Comparison of ENCODE assay signal across 13 mouse cellular contexts in the genomic region with DNA sequence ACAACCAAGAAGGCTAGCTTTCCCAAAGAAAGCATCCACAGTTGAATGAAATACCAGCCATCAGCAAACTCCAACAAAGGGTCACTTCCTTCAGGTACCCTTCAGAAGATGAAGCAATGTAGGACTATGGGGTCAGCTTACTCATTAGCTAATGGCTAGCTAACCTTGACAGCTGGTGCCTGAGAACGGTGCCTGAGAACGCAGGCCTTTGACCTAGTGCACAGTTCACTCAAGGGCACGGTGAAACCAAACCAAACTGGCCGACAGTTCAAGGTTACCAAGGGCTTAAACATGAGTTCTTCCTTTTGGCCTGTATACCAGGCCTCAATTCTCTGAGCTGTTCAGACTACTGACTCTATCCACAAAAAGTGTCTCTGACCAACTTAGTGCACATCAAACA.
DNase-seq lines count a peak whose midpoint lies in the region; ATAC-seq and TF ChIP-seq lines count a peak whose summit lies in the region.
"Had no signal": no experiment of that assay in that cellular context is flagged by ENCODE, and none has a peak within 500 bp of the region (broad histone marks: within the 10 kb centered on the region; RNA-seq: fewer than 3 reads in every experiment).

No protein-coding gene starts in this region.

- H3K27me3 ChIP-seq in stomach, embryonic 15.5 days (replicated peaks) = no peaks in the 10 kb centered on the region
- no peaks in the 10 kb centered on the region for H3K27me3 ChIP-seq in stomach, postnatal 0 days (ENCODE audit: control insufficient read depth, insufficient read depth, low read length)
- H3K27me3 ChIP-seq in kidney, embryonic 14.5 days (ENCODE audit: control insufficient read depth, insufficient read depth, low read length) = no peaks in the 10 kb centered on the region
- no peaks in the 10 kb centered on the region for H3K27me3 ChIP-seq in limb, embryonic 13.5 days
- H3K27me3 ChIP-seq in hindbrain, embryonic 13.5 days = no peaks in the 10 kb centered on the region
- H3K27me3 ChIP-seq: heart, embryonic 15.5 days had no signal

- no peaks in the 10 kb centered on the region for H3K36me3 ChIP-seq in stomach, embryonic 15.5 days
- no peaks in the 10 kb centered on the region for H3K36me3 ChIP-seq in stomach, postnatal 0 days (ENCODE audit: control insufficient read depth, insufficient read depth, low read length)
- peaks cover 17% of the 10 kb centered on the region; the same call in 1 of the 2 replicates for H3K36me3 ChIP-seq in kidney, embryonic 14.5 days (ENCODE audit: control insufficient read depth, insufficient read depth, low read length)
- peaks cover 20% of the 10 kb centered on the region for H3K36me3 ChIP-seq in limb, embryonic 13.5 days
- H3K36me3 ChIP-seq in hindbrain, embryonic 13.5 days = peaks cover 7% of the 10 kb centered on the region
- H3K36me3 ChIP-seq: heart, embryonic 15.5 days had no signal

- no peaks in the 10 kb centered on the region for H3K9me3 ChIP-seq in stomach, embryonic 15.5 days
- H3K9me3 ChIP-seq in stomach, postnatal 0 days (ENCODE audit: control insufficient read depth, low read length) = no peaks in the 10 kb centered on the region
- no peaks in the 10 kb centered on the region for H3K9me3 ChIP-seq in kidney, embryonic 14.5 days (ENCODE audit: control insufficient read depth, low read length)
- H3K9me3 ChIP-seq in limb, embryonic 13.5 days = no peaks in the 10 kb centered on the region
- H3K9me3 ChIP-seq in hindbrain, embryonic 13.5 days = no peaks in the 10 kb centered on the region
- H3K9me3 ChIP-seq: heart, embryonic 15.5 days had no signal

- no peak overlapping the region for H3K4me2 ChIP-seq in stomach, embryonic 15.5 days
- no peak overlapping the region for H3K4me2 ChIP-seq in stomach, postnatal 0 days (replicated peaks; ENCODE audit: low read depth)
- H3K4me2 ChIP-seq in kidney, embryonic 14.5 days (replicated peaks; ENCODE audit: low read depth, low read length) = no peak overlapping the region
- no peak overlapping the region for H3K4me2 ChIP-seq in limb, embryonic 13.5 days (replicated peaks)
- no peak overlapping the region for H3K4me2 ChIP-seq in hindbrain, embryonic 13.5 days
- H3K4me2 ChIP-seq: heart, embryonic 15.5 days; lung, embryonic 14.5 days had no signal

- H3K9ac ChIP-seq in stomach, embryonic 15.5 days = no peak overlapping the region
- no peak overlapping the region for H3K9ac ChIP-seq in stomach, postnatal 0 days (ENCODE audit: low read length)
- no peak overlapping the region for H3K9ac ChIP-seq in kidney, embryonic 14.5 days (ENCODE audit: low read depth, low read length)
- H3K9ac ChIP-seq in limb, embryonic 13.5 days = no peak overlapping the region
- no peak overlapping the region for H3K9ac ChIP-seq in hindbrain, embryonic 13.5 days
- H3K9ac ChIP-seq: heart, embryonic 15.5 days; lung, embryonic 14.5 days had no signal

- no peak for DNase-seq in stomach, postnatal 0 days (ENCODE audit: low spot score)
- peak; percentile 70 for DNase-seq in yolk sac, embryonic 10.5 days (ENCODE audit: low spot score)
- no peak for DNase-seq in layer of hippocampus, adult 9-11 months
- DNase-seq: cerebellum, postnatal 10 days; gastrocnemius, postnatal 36 days; lung, embryonic 14.5 days had no signal

- no peak for TF ChIP-seq CTCF in stomach, postnatal 0 days (IDR thresholded peaks at IDR 0.05; ENCODE audit: low read depth)

- WGBS in stomach, embryonic 15.5 days = 69% methylated on average over 4 of the region's 4 CpGs
- 80% methylated on average over 4 of the region's 4 CpGs for WGBS in stomach, postnatal 0 days
- 58% methylated on average over 4 of the region's 4 CpGs for whole genome bisulfite sequencing in kidney, embryonic 14.5 days
- 56% methylated on average over 4 of the region's 4 CpGs for WGBS in limb, embryonic 13.5 days
- WGBS in hindbrain, embryonic 13.5 days = 90% methylated on average over 4 of the region's 4 CpGs

- H3K27ac ChIP-seq in stomach, embryonic 15.5 days = no peak overlapping the region
- no peak overlapping the region for H3K27ac ChIP-seq in stomach, postnatal 0 days (replicated peaks)
- peak overlapping the region; percentile 82; the same call in 1 of the 2 replicates for H3K27ac ChIP-seq in kidney, embryonic 14.5 days (ENCODE audit: low read depth, low read length)
- 0 out of 2 replicates have a peak overlapping the region, but pooled peaks have one; percentile 28 for H3K27ac ChIP-seq in limb, embryonic 13.5 days
- no peak overlapping the region for H3K27ac ChIP-seq in hindbrain, embryonic 13.5 days
- H3K27ac ChIP-seq: heart, embryonic 15.5 days had no signal

- H3K4me3 ChIP-seq in stomach, embryonic 15.5 days (replicated peaks) = no peak overlapping the region
- no peak overlapping the region for H3K4me3 ChIP-seq in stomach, postnatal 0 days (ENCODE audit: low read depth, low read length)
- no peak overlapping the region for H3K4me3 ChIP-seq in kidney, embryonic 14.5 days (ENCODE audit: low read length)
- no peak overlapping the region for H3K4me3 ChIP-seq in limb, embryonic 13.5 days
- no peak overlapping the region for H3K4me3 ChIP-seq in hindbrain, embryonic 13.5 days
- H3K4me3 ChIP-seq: heart, embryonic 15.5 days had no signal

- peak; percentile 33; the same call in 1 of the 2 replicates for ATAC-seq in stomach, embryonic 15.5 days (ENCODE audit: insufficient read depth, low FRiP score, low read depth)
- no peak for ATAC-seq in stomach, postnatal 0 days (ENCODE audit: low FRiP score, low TSS enrichment)
- no peak for ATAC-seq in kidney, embryonic 14.5 days (ENCODE audit: low FRiP score, low TSS enrichment)
- no peak for ATAC-seq in limb, embryonic 13.5 days (ENCODE audit: low FRiP score, low read depth)
- no peak for ATAC-seq in frontal cortex, adult (ENCODE audit: low TSS enrichment)
- no peak for ATAC-seq in hindbrain, embryonic 13.5 days (ENCODE audit: low FRiP score)
- ATAC-seq: CD4-positive, CD25-positive, alpha-beta regulatory T cell, adult 4 months had no signal

- no peak for TF ChIP-seq EP300 in stomach, postnatal 0 days (optimal IDR thresholded peaks at IDR 0.05)

- H3K4me1 ChIP-seq in stomach, embryonic 15.5 days = peaks cover 23% of the 10 kb centered on the region
- no peaks in the 10 kb centered on the region for H3K4me1 ChIP-seq in stomach, postnatal 0 days (replicated peaks; ENCODE audit: control insufficient read depth, insufficient read depth)
- peaks cover 37% of the 10 kb centered on the region for H3K4me1 ChIP-seq in kidney, embryonic 14.5 days (ENCODE audit: control insufficient read depth, insufficient read depth, low read length)
- H3K4me1 ChIP-seq in limb, embryonic 13.5 days = peaks cover 79% of the 10 kb centered on the region
- H3K4me1 ChIP-seq in hindbrain, embryonic 13.5 days (replicated peaks) = peaks cover 18% of the 10 kb centered on the region

Comparison
In these comparisons a context has a peak if more than half of its experiments do, and no peak if none do; other contexts are left out.
1. H3K27ac ChIP-seq: peak in kidney, embryonic 14.5 days (single experiment) and limb, embryonic 13.5 days (single experiment); none in stomach, embryonic 15.5 days (single experiment), stomach, postnatal 0 days (single experiment) and hindbrain, embryonic 13.5 days (single experiment).